Mouse (Mus musculus) hindbrain, embryonic 14.5 days (tissue): ENCODE results near the gene Phtf2. TPM values are rescaled to one million over a fixed set of nuclear protein-coding genes. Genes with fewer than 3 reads are reported as not detected.

Experiments used
- ATAC-seq: fragments of 200-750 bp; cut with Nextera tagmentation; 2 replicates; pipeline ENCODE4 v1.8.0; 2017; ENCODE audit warnings: moderate number of reproducible peaks, mild to moderate bottlenecking, moderate TSS enrichment, moderate library complexity; ENCODE audit not compliant: low FRiP score
- DNase-seq: peaks from one replicate; pipeline ENCODE4 v3.0.0-alpha.2; 2015; ENCODE audit warnings: low spot score
- H3K27ac ChIP-seq: fragments of 300-500 bp; sonication (generic); 2 replicates; pipeline ENCODE4 v1.5.1; 2014; ENCODE audit warnings: mild to moderate bottlenecking, moderate library complexity
- H3K27me3 ChIP-seq: fragments of 300-500 bp; sonication (generic); 2 replicates; pipeline ENCODE4 v1.6.1; 2014; ENCODE audit warnings: mild to moderate bottlenecking, low read length, mixed read lengths; ENCODE audit not compliant: control insufficient read depth, insufficient read depth
- H3K36me3 ChIP-seq: fragments of 300-500 bp; sonication (generic); replicated peaks from 2 replicates; pipeline ENCODE4 v1.6.1; 2014; ENCODE audit not compliant: control insufficient read depth, insufficient read depth
- H3K4me1 ChIP-seq: fragments of 300-500 bp; sonication (generic); replicated peaks from 2 replicates; pipeline ENCODE4 v1.6.1; 2014; ENCODE audit warnings: antibody characterized with exemption, low read length, mixed read lengths; ENCODE audit not compliant: control insufficient read depth, insufficient read depth
- H3K4me2 ChIP-seq: fragments of 300-500 bp; sonication (generic); replicated peaks from 2 replicates; pipeline ENCODE4 v1.6.1; 2014; ENCODE audit warnings: mild to moderate bottlenecking, moderate library complexity
- H3K4me3 ChIP-seq: fragments of 300-500 bp; sonication (generic); replicated peaks from 2 replicates; pipeline ENCODE4 v1.5.1; 2014; ENCODE audit warnings: mild to moderate bottlenecking, low read length
- H3K9ac ChIP-seq: fragments of 300-500 bp; sonication (generic); 2 replicates; pipeline ENCODE4 v1.6.1; 2014
- H3K9me3 ChIP-seq: fragments of 300-500 bp; sonication (generic); 2 replicates; pipeline ENCODE4 v1.6.1; 2016; ENCODE audit warnings: low read length; ENCODE audit not compliant: control insufficient read depth
- WGBS: fragments of 180-500 bp; shearing (Covaris S2); extraction: QIAGEN DNeasy Blood & Tissue Kit; methylation state at CpG from one replicate; pipeline ENCODE4 v1.1.7; 2014; 5-methylcytosine and 5-hydroxymethylcytosine counted together
- polyA plus RNA-seq: library from polyadenylated mRNA; unstranded; fragments of >200 nt; fragmentation: Nextera tagmentation; extraction: Ambion mirVana; gene quantifications from 2 replicates; pipeline ENCODE4 v1.2.1, GENCODE M21; 2014

The Phtf2 gene
- polyA plus RNA-seq, 1 experiment from 2014 or later, result 29.6 TPM

DNA sequence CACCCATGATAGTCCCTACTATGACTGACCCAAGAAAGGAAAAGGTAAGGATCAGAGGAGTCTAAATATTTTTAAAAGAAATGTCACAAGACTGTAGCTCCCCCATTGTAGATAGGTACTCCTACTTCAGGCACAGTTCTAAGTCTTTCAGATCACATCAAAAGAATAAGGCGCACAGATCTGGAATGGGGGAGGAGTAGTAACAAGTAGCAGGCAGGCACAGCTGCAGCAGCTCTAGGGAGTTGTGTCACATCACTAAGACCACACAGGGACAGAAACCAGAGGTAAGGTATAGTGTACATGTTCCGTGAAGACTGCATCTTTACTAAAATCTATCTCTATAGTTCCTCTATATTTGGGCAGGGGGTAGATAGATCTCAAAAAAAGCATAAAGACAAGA, 29.8 kb upstream of the Phtf2 start:
- H3K9ac ChIP-seq, result no peak overlapping the region
- no peak for ATAC-seq
- peaks cover 6% of the 10 kb centered on the region; the same call in 1 of the 2 replicates for H3K36me3 ChIP-seq
- H3K27ac ChIP-seq, result no peak overlapping the region
- no peaks in the 10 kb centered on the region for H3K9me3 ChIP-seq
- DNase-seq, result no peak
- H3K4me3 ChIP-seq, result no peak overlapping the region
- 95% methylated on average over 2 of the region's 2 CpGs for WGBS
- no peaks in the 10 kb centered on the region for H3K27me3 ChIP-seq
- no peak overlapping the region for H3K4me2 ChIP-seq
- H3K4me1 ChIP-seq, result no peaks in the 10 kb centered on the region

DNA sequence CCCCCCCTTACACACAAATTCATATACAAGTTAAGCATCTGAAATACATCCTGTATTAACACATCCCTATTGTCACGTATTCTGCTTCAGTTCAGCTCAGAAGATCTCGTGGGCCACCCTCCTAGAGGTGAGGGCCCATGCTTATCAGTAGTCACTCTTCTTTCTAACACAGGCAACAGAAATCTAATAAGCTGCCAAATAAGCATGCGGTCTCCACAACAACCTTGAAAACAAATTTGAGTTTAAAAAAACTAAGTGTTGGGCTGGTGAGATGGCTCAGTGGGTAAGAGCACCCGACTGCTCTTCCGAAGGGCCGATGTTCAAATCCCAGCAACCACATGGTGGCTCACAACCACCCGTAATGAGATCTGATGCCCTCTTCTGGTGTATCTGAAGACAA, 24.3 kb upstream of the Phtf2 start:
- Histone ChIP-seq H3K4me2 (no peak overlapping the region), H3K36me3 (peaks cover 23% of the 10 kb centered on the region; the same call in 1 of the 2 replicates), H3K27ac (no peak overlapping the region), H3K27me3 (no peaks in the 10 kb centered on the region), H3K9ac (no peak overlapping the region), H3K9me3 (no peaks in the 10 kb centered on the region), H3K4me1 (no peaks in the 10 kb centered on the region), H3K4me3 (no peak overlapping the region)
- no peak for ATAC-seq
- 96% methylated on average over 7 of the region's 7 CpGs for WGBS
- no peak for DNase-seq

DNA sequence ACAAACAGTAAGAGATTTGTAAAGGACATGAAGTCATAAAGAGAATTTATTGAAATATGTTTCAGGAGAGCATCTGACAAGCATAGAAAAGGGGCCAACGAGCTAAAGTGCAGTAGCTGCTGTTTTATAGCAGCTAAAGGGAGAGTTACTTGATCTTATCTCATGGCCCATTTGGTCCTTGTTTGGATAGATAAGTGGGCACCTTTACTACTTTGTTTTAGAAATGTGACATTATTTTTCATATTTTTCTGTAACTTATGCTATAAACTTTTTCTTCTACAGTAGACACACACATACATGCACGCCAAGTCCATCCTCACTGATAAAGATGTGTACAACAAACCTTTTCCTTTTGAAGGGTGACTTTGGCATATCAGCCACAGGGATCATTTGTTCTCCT, 23.5 kb upstream of the Phtf2 start:
- no peaks in the 10 kb centered on the region for H3K4me1 ChIP-seq
- H3K4me2 ChIP-seq, result no peak overlapping the region
- WGBS, result 93% methylated on average over 2 of the region's 2 CpGs
- DNase-seq, result no peak
- H3K36me3 ChIP-seq, result peaks cover 29% of the 10 kb centered on the region; the same call in 1 of the 2 replicates
- H3K27me3 ChIP-seq, result no peaks in the 10 kb centered on the region
- H3K4me3 ChIP-seq, result no peak overlapping the region
- no peaks in the 10 kb centered on the region for H3K9me3 ChIP-seq
- H3K27ac ChIP-seq, result no peak overlapping the region
- no peak overlapping the region for H3K9ac ChIP-seq
- no peak for ATAC-seq

DNA sequence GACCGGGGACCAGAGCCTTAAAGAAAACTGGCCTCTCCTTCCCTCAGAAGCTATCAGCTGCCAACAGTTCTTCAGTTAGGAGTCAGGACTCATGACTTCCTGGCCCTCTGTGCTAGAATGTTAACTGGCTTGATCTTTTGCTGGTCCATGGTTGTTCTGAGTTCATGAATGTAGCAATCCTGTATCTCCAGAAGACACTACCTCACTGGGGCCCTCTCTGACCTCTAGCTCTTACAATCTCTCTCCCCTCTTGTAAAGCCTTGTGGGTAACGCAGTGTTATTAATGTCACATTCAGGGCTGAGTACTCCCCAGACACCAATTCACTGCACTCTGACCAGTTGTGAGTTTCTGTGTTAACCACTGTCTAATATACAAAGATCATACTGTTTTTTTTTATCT, 22.7 kb upstream of the Phtf2 start:
- Histone ChIP-seq H3K4me2 (no peak overlapping the region), H3K9me3 (no peaks in the 10 kb centered on the region), H3K4me1 (no peaks in the 10 kb centered on the region), H3K36me3 (peaks cover 29% of the 10 kb centered on the region; the same call in 1 of the 2 replicates), H3K27ac (no peak overlapping the region), H3K4me3 (no peak overlapping the region), H3K27me3 (no peaks in the 10 kb centered on the region), H3K9ac (no peak overlapping the region)
- 75% methylated on average over 2 of the region's 2 CpGs for WGBS
- DNase-seq (no peak), ATAC-seq (no peak)

DNA sequence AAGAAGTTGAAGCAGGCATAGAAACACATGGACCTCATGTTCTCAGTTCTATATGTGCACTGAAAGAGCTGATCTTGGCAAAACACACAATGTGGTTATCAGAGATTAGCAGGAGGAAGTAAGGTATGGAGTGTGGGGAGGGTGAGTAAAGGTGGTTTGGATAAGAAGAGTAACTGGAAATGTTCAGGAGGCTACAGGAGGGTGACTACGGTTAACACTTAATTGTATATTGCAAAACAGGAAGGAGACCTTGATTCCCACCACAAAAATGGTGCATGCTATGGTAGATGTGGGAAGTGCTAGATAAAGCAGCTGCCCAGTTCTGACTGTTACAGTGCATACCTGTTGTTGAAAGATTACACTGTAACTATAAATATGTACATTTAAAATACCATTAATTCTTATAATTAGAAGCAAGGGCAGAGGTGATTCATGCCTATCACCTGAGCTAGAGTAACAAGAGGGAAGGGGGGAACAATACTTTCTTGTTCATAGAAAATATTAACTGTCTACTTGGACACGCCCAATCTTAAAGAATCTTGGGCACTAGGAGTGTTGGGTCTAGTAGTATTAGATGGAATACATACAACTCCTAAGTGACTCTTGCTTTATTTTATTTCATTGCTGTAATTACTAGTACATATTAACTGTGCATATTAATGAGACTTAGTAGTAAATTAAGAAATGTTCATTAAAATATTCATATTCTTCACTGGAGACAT, 15.7 kb upstream of the Phtf2 start:
- no peak overlapping the region for H3K4me3 ChIP-seq
- H3K27me3 ChIP-seq, result no peaks in the 10 kb centered on the region
- WGBS, result 97% methylated on average over 2 of the region's 2 CpGs
- peaks cover 31% of the 10 kb centered on the region for H3K36me3 ChIP-seq
- H3K4me1 ChIP-seq, result no peaks in the 10 kb centered on the region
- DNase-seq (no peak), ATAC-seq (no peak)
- H3K4me2 ChIP-seq, result no peak overlapping the region
- no peak overlapping the region for H3K27ac ChIP-seq
- no peak overlapping the region for H3K9ac ChIP-seq
- H3K9me3 ChIP-seq, result no peaks in the 10 kb centered on the region

DNA sequence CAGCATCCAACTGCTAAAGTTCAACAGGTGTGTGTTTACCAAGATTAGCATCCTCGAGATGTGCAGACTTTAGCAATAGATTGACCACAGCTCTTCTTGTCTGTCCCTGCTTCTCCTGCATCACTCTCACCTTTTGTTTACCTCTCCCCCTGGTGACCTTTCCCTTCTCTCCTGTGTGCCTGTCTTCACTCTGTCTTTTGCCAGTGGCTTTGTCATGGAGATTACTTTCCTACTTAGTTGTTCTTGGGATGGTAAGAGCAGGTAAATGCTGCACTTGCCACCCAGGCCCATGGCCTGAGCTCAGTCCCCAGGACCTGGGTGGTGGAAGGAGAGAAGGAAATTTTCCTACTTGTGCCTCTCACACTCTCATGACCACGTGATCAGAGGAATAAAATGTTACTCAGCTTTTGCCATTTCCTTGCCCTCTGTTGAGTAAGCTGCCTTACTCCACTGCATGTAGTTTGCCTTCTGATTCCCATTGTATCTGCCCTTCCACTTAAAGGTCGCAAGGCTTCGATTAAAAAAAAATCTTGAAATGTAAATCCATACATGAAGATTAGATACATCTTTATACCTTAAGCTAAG, 2.2 kb upstream of the Phtf2 start:
- Histone ChIP-seq H3K9ac (no peak overlapping the region), H3K27me3 (no peaks in the 10 kb centered on the region), H3K4me2 (peak overlapping the region; percentile 67; the same call in 1 of the 2 replicates), H3K27ac (no peak overlapping the region), H3K4me1 (peaks cover 19% of the 10 kb centered on the region), H3K9me3 (no peaks in the 10 kb centered on the region), H3K36me3 (0 out of 2 replicates have a peak, but pooled peaks cover 3% of the 10 kb centered on the region), H3K4me3 (no peak overlapping the region)
- DNase-seq (no peak), ATAC-seq (no peak)
- 78% methylated on average over 4 of the region's 4 CpGs for WGBS

DNA sequence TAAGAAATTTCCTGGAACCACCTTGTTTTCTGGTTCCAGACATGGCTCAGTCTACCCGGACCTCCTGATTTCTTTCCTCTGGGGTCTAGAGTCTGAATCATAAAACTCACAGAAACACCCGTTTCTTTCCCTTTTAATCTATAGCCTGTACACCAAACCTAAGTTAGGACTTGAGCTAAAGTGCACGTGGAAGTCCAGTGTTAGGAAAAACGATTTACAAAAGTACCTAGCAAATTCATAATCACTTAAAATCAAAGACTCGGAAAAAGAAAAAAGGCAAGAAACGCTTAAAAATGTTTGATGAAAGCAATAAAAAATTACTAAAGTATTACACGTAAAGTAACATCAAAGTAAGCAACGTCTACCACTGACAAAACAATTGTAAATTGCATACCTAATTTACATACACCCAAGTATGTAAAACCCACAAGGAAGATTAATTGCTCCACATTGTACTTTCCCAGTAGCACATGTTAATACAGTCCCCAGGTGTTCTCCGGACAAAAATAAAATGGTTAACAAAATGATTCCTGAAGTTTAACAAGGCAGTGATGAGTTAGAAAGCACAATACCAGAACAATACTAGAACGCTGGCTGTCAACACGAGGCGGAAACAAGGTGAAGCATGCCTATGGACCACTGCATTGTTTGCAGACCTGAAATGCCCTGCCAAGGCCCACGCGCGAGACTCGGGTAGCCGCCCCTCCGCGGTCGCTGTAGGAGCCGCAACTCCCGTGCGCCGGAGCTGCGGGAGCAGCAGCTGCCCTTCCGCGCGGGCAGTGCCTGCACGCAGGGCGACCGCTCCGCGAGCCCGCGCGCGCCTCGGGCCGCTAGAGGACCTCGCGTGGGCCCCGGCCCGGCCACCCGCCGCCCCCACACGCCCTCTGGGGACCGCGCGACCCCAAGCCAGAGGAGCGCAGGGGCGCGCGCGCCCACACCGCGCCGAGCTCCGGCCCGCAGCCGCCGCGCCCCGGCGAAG, 838 bp downstream of the Phtf2 start:
- DNase-seq (peak; percentile 48), ATAC-seq (peak; percentile 13; the same call in 1 of the 2 replicates)
- 3% methylated on average over 25 of the region's 64 CpGs for WGBS
- Histone ChIP-seq H3K27ac (peak overlapping the region; percentile 94), H3K4me2 (peak overlapping the region; percentile 62), H3K4me1 (peaks cover 22% of the 10 kb centered on the region), H3K27me3 (no peaks in the 10 kb centered on the region), H3K9ac (peak overlapping the region; percentile 85), H3K9me3 (no peaks in the 10 kb centered on the region), H3K36me3 (no peaks in the 10 kb centered on the region), H3K4me3 (peak overlapping the region; percentile 76)

DNA sequence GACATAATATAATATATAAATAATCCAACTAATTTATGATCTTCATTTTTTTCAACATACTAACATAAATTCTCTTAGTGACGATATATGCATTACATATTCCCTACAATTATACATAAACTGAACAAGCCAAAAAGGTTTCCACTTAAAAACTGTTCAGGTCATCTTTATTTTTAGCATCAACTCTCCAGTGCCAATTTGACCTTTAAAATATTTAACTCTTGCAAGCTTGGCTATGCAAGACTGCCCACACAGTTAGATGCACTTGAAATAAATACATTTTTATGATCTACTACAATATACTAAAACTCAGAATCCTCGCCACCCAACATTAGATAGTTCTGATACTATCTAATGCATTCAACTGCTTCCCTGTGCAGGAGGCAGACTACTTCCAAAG, 1.5 kb downstream of the Phtf2 start:
- Histone ChIP-seq H3K4me2 (peak overlapping the region; percentile 62), H3K9me3 (no peaks in the 10 kb centered on the region), H3K9ac (peak overlapping the region; percentile 85), H3K4me1 (peaks cover 22% of the 10 kb centered on the region), H3K27ac (no peak overlapping the region), H3K4me3 (peak overlapping the region; percentile 76), H3K36me3 (no peaks in the 10 kb centered on the region), H3K27me3 (no peaks in the 10 kb centered on the region)
- DNase-seq (no peak), ATAC-seq (no peak)
- WGBS, result 78% methylated on average over 2 of the region's 2 CpGs

DNA sequence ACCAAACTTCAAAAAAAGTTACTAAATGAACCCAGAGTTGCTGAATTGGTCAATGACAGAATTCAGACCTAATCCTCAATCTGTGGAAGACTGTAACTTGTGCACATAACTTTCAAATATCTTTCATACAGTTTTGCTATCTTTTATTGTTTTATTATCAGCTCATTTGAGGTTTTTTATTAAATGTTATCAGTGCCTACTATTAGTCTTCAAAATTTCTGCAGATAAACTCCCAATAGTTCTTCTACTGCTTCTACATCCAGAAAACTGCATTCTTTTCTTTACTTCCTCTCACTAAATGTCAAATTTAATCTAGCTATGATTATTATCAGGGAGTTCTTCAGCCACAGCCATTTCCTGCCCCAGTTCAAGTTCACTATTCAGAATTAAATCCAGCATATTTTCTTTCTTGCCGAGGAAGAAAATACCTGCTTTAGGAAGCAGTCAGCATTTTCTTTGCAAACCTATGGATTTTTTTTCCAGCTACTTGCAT, 4.9 kb downstream of the Phtf2 start:
- Histone ChIP-seq H3K4me2 (no peak overlapping the region), H3K4me3 (no peak overlapping the region), H3K9ac (no peak overlapping the region), H3K27me3 (no peaks in the 10 kb centered on the region), H3K27ac (no peak overlapping the region), H3K36me3 (no peaks in the 10 kb centered on the region), H3K9me3 (no peaks in the 10 kb centered on the region), H3K4me1 (peaks cover 8% of the 10 kb centered on the region)
- ATAC-seq (no peak), DNase-seq (no peak)
- 79% methylated on average over 1 of the region's 1 CpGs for WGBS
